Mouse (Mus musculus): Measurements from ENCODE around the gene Bcl3. TPM values are rescaled to one million over a fixed set of nuclear protein-coding genes. Genes with fewer than 3 reads are reported as not detected.

Bcl3 gene
- polyA plus RNA-seq, 1 experiment: 13.0 TPM

DNA sequence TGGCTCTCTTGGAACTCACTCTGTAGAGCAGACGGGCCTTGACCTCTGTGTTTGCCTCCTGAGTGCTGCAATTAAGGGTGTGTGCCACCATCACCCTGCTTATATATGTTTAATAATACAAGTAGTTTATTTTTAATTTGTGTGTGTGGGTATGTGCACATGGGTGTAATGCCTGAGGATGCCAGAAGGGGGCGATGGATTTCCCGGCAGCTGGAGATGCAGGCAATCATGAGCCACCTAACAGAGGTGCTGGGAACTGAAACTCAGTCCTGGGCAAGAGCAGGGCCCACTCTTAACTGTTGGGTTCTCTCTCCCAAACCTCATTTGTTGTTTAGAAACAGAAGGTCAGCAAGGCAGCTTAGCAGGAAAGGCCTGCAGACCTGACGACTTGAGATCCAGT is 42.7 kb downstream of the Bcl3 start:
- 80% methylated on average over 4 of the region's 4 CpGs for WGBS
- Histone ChIP-seq H3K4me1 (ENCODE audit: control insufficient read depth, insufficient read depth, low read length) (no peaks in the 10 kb centered on the region), H3K27ac (ENCODE audit: control insufficient read depth, insufficient read depth, low read depth, low read length, poor library complexity) (no peak overlapping the region), H3K4me3 (replicated peaks; ENCODE audit: control insufficient read depth, low read depth, low read length) (no peak overlapping the region)
- TF ChIP-seq POLR2A (IDR thresholded peaks at IDR 0.05; ENCODE audit: borderline replicate concordance, control insufficient read depth, low read depth, low read length): no peak

DNA sequence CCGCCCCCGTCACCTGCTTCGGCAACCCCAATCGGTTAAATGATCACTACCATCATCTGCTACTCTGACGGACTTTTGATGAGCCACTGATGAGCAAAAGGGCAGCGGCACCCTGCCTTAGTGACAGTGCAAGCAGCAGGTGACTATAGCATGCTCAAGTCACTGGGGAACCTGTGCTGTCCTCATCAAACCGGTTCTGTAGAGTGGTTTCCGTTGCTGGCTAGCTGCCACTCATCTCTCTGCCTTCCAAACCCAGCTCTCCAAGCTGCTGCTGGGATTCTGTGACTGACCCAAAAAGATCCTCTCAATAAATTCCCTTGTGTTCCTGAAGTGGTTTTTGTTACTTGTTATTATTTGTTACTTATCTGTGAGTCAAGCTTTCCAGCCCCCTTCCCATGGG is 43.9 kb downstream of the Bcl3 start:
- 79% methylated on average over 8 of the region's 8 CpGs for WGBS
- no peaks in the 10 kb centered on the region for H3K4me1 ChIP-seq (ENCODE audit: control insufficient read depth, insufficient read depth, low read length)
- TF ChIP-seq POLR2A (IDR thresholded peaks at IDR 0.05; ENCODE audit: borderline replicate concordance, control insufficient read depth, low read depth, low read length) (no peak), CTCF (IDR thresholded peaks at IDR 0.05; ENCODE audit: control insufficient read depth, insufficient read depth, low read length) (no peak)
- no peak overlapping the region for H3K4me3 ChIP-seq (replicated peaks; ENCODE audit: control insufficient read depth, low read depth, low read length)
- no peak overlapping the region for H3K27ac ChIP-seq (ENCODE audit: control insufficient read depth, insufficient read depth, low read depth, low read length, poor library complexity)

DNA sequence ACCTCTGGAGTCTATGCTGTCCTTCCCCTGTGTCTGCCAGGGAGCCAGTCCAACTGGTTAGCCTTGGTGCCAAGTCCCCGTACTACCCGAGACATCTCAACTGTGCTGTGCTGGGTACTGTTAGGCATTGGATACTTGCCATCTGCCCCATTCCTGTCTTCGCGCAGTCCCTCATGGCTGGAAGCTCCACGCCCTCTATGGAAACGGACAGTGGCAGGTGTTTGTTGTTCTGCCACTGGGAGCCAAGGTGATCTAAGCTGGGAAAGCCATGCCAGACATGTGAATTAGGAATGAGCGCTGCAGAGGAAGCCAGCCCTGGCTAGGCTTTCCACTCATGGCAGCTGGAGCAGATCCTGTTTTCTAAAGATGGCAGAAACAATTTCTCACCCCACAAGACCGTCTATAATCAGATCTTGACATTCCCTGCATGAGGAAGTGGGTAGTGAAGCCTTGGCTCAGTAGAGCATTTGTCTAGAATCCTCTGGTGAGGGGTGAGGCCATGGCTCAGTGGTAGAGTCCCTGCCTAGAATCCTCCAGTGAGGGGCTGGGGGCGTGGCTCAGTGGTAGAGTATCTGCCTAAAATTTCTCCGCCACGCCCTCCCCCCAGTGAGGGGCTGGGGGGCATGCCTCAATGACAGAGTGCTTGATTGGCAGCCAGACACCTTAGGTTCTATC is 45.4 kb downstream of the Bcl3 start:
- H3K4me3 ChIP-seq (replicated peaks; ENCODE audit: control insufficient read depth, low read depth, low read length): no peak overlapping the region
- H3K4me1 ChIP-seq (ENCODE audit: control insufficient read depth, insufficient read depth, low read length): no peaks in the 10 kb centered on the region
- TF ChIP-seq POLR2A (IDR thresholded peaks at IDR 0.05; ENCODE audit: borderline replicate concordance, control insufficient read depth, low read depth, low read length) (no peak), CTCF (IDR thresholded peaks at IDR 0.05; ENCODE audit: control insufficient read depth, insufficient read depth, low read length) (no peak)
- WGBS: 79% methylated on average over 11 of the region's 11 CpGs
- no peak overlapping the region for H3K27ac ChIP-seq (ENCODE audit: control insufficient read depth, insufficient read depth, low read depth, low read length, poor library complexity)

DNA sequence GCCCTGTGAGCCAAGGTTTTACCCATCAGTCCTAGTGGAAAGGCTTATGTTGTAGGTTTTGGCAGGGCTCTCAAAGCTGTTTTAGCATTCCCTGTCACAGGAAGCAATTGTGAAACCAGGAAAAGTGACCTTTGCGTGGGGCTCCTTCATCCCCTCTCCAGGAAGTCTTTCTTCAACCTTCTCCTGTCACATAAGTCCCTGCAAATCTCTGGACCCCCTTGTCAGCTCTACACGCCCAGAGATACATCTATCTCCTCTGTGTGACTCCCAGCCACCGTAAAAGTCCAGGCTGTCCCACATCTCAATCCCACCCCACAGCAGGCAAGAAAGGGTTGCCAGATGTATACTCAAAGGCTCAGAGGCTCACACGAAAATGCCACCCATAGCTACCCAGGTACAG is 50.9 kb downstream of the Bcl3 start:
- H3K27ac ChIP-seq (ENCODE audit: control insufficient read depth, insufficient read depth, low read depth, low read length, poor library complexity): no peak overlapping the region
- WGBS: 59% methylated on average over 4 of the region's 4 CpGs
- TF ChIP-seq CTCF (IDR thresholded peaks at IDR 0.05; ENCODE audit: control insufficient read depth, insufficient read depth, low read length) (no peak), POLR2A (IDR thresholded peaks at IDR 0.05; ENCODE audit: borderline replicate concordance, control insufficient read depth, low read depth, low read length) (no peak)
- no peak overlapping the region for H3K4me3 ChIP-seq (replicated peaks; ENCODE audit: control insufficient read depth, low read depth, low read length)
- no peaks in the 10 kb centered on the region for H3K4me1 ChIP-seq (ENCODE audit: control insufficient read depth, insufficient read depth, low read length)

DNA sequence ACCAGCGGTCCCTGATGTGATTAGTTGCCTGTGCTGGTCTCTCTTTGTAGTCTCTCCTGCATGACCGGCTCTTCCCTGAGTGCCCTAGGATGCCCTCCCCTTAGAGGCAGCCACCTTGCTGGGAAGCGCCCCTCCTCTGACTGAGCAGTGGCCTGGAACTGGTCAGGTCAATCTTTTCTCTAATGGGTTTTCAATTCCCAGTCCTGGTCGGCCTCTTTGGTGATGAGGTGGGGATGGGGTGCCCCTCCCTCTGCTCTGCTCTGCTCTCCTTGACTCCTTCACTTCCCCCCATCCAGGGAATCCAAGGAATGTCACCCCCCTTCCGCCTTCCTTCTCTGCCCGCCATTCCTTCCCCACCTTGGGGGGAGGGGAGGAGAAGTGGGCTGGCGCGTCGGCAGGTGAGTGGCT is 51.6 kb downstream of the Bcl3 start, which contains the start of gene Bcam:
Gene Bcam (minus strand): TSS at position 33 of the 408 bp plus-strand sequence.
- 55% methylated on average over 9 of the region's 9 CpGs for WGBS
- no peak within 1 kb of the TSS for H3K27ac ChIP-seq (ENCODE audit: control insufficient read depth, insufficient read depth, low read depth, low read length, poor library complexity)
- no peak within 1 kb of the TSS for H3K4me3 ChIP-seq (replicated peaks; ENCODE audit: control insufficient read depth, low read depth, low read length)
- no peak for TF ChIP-seq CTCF (IDR thresholded peaks at IDR 0.05; ENCODE audit: control insufficient read depth, insufficient read depth, low read length)
- TF ChIP-seq POLR2A (IDR thresholded peaks at IDR 0.05; ENCODE audit: borderline replicate concordance, control insufficient read depth, low read depth, low read length): no peak
- H3K4me1 ChIP-seq (ENCODE audit: control insufficient read depth, insufficient read depth, low read length): no peaks in the 10 kb centered on the region

DNA sequence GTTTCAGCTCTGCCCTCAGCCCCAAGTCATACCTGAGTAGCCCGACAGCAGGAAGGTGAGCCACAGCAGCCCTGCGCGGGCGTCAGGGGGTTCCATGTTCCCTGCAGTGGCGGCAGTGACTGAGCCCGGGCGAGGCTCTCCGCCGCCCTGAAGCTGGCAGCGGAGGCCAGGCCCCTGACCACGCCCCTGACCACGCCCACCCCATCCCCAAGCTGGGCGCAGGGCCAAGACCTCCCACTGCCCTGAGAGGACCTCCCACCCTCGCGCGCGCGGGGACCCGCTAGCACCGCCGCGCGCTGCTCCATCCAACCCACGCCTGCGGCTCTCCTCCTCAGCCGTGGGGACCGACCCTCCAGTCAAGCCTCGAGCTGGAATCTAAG is 52.2 kb downstream of the Bcl3 start:
- H3K27ac ChIP-seq (ENCODE audit: control insufficient read depth, insufficient read depth, low read depth, low read length, poor library complexity): no peak overlapping the region
- H3K4me1 ChIP-seq (ENCODE audit: control insufficient read depth, insufficient read depth, low read length): no peaks in the 10 kb centered on the region
- under 1% methylated on average over 28 of the region's 28 CpGs for WGBS
- H3K4me3 ChIP-seq (replicated peaks; ENCODE audit: control insufficient read depth, low read depth, low read length): no peak overlapping the region
- TF ChIP-seq POLR2A (IDR thresholded peaks at IDR 0.05; ENCODE audit: borderline replicate concordance, control insufficient read depth, low read depth, low read length) (0 out of 2 replicates have a peak, but pooled peaks have one; percentile 15), CTCF (IDR thresholded peaks at IDR 0.05; ENCODE audit: control insufficient read depth, insufficient read depth, low read length) (no peak)

DNA sequence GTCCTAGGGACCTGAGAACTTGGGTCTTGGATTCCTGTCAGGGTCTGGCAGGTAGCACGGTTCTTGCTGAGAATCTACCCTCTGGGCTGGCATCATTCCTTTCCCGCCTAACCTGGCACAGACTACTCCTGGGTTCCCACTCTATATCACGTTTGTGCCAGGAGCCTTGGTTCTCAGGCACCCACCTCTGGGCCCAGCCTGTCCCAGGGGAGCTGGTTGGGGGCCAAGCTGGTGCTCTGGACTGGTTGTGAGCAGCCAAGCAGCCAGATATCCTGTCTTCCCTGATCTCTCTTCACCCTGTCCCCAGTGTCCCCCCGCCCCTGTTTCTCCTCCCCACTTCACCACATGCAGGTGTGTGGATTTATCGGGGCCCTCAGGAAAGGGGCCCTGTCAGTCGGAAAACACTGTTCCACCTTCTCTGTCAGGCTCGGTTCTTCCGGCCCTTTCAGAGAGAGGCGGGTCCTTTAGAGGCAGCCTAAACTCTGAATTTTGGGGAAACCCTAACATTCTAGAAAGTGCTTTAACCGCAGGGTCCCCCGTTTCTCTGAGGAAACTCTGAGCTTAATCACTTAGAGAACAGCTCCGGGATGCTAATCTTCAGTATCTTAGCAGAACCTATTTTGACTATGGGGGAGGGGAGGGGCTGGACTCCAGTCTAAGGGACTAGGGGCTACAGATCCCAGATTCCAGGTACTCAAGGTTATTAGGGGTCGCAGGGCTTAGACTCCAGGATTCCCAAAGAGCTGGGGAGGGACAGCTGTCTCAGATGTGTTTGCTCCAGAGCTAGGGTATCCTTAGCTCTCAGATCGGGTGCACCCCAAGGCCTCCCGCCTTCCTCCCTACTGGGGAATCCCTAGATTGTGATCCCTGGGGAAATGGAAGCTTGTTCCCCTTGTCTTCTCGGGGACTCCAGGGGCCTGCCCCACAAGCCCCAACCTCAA is 52.9 kb downstream of the Bcl3 start:
- WGBS: 11% methylated on average over 16 of the region's 16 CpGs
- no peak for TF ChIP-seq CTCF (IDR thresholded peaks at IDR 0.05; ENCODE audit: control insufficient read depth, insufficient read depth, low read length)
- TF ChIP-seq POLR2A (IDR thresholded peaks at IDR 0.05; ENCODE audit: borderline replicate concordance, control insufficient read depth, low read depth, low read length): no peak
- H3K27ac ChIP-seq (ENCODE audit: control insufficient read depth, insufficient read depth, low read depth, low read length, poor library complexity): no peak overlapping the region
- H3K4me1 ChIP-seq (ENCODE audit: control insufficient read depth, insufficient read depth, low read length): no peaks in the 10 kb centered on the region
- no peak overlapping the region for H3K4me3 ChIP-seq (replicated peaks; ENCODE audit: control insufficient read depth, low read depth, low read length)

DNA sequence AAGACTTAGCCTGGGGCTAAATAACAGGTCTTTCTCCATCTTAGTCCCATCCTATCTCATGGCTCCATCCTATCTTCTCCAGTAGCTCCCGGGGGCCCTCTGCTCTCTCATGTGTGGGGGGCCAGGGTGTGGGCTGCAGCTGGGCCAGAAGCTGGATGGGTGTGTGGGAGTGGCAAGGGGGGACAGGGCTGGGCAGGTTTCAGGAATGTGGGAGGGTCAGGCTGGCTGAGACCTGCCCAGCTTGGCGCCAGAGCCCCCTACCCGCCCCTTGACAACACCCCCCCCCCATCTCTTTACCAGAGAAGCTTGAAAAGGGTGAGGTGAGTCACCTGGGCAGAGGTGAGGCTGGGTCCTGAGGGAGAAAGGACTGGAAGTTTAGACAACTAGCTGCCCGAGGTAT is 53.6 kb downstream of the Bcl3 start:
- Histone ChIP-seq H3K4me1 (ENCODE audit: control insufficient read depth, insufficient read depth, low read length) (no peaks in the 10 kb centered on the region), H3K4me3 (replicated peaks; ENCODE audit: control insufficient read depth, low read depth, low read length) (no peak overlapping the region), H3K27ac (ENCODE audit: control insufficient read depth, insufficient read depth, low read depth, low read length, poor library complexity) (no peak overlapping the region)
- 66% methylated on average over 4 of the region's 4 CpGs for WGBS
- TF ChIP-seq POLR2A (IDR thresholded peaks at IDR 0.05; ENCODE audit: borderline replicate concordance, control insufficient read depth, low read depth, low read length) (no peak), CTCF (IDR thresholded peaks at IDR 0.05; ENCODE audit: control insufficient read depth, insufficient read depth, low read length) (no peak)

Data from bone marrow, adult 2 months (tissue).